Mouse (Mus musculus): ENCODE measurements around the gene Znrf1.

DNA sequence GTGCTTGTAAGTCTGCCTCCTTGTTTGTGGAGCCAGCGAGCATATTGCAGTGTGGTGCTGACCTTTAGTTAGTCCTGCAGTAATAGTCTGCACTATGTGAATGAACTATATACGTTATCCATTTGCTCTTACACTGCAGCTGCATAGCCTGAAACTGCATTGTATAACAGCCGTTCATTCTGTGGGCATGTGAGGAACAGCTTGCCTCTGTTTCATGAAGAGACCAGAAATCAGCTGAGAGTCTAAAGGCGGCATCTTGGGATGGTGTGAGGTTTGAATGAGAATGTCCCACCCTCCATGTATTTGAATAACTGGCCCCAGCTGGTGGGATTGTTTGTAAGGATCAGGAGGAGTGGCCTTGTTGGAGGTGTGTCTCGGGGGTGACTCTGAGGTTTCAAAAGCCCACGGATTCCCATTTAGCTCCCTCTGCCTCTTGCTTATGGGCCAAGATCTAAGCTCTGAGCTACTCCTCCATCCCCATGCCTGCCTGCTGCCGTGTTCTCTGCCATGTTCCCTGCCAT, 56.6 kb downstream of the Znrf1 start:
- TF ChIP-seq POLR2A (IDR thresholded peaks at IDR 0.05; ENCODE audit: borderline replicate concordance, insufficient read depth, low read length) (no peak), CTCF (IDR thresholded peaks at IDR 0.05; ENCODE audit: borderline replicate concordance, insufficient read depth, low read depth, low read length) (no peak)
